Mouse (Mus musculus) forebrain, embryonic 15.5 days (tissue): ENCODE data around the gene Nlrc5. TPM values are rescaled to one million over a fixed set of nuclear protein-coding genes. Genes with fewer than 3 reads are reported as not detected.
A peak's percentile ranks its signal among the peaks of the same experiment; 100 is the strongest.

Experiments used
- ATAC-seq: fragments of 200-750 bp; cut with Nextera tagmentation; replicated peaks from 2 replicates; pipeline ENCODE4 v1.8.0; 2017; ENCODE audit warnings: mild to moderate bottlenecking, moderate TSS enrichment, moderate library complexity
- H3K27ac ChIP-seq: fragments of 300-500 bp; sonication (generic); replicated peaks from 2 replicates; pipeline ENCODE4 v1.5.1; 2015; ENCODE audit warnings: mild to moderate bottlenecking, inconsistent platforms
- H3K27me3 ChIP-seq: fragments of 300-500 bp; sonication (generic); 2 replicates; pipeline ENCODE4 v1.6.1; 2015; ENCODE audit warnings: inconsistent platforms
- H3K36me3 ChIP-seq: fragments of 300-500 bp; sonication (generic); 2 replicates; pipeline ENCODE4 v1.6.1; 2015; ENCODE audit warnings: mild to moderate bottlenecking, inconsistent platforms
- H3K4me1 ChIP-seq: fragments of 300-500 bp; sonication (generic); 2 replicates; pipeline ENCODE4 v1.6.1; 2015; ENCODE audit warnings: inconsistent platforms
- H3K4me2 ChIP-seq: fragments of 300-500 bp; sonication (generic); replicated peaks from 2 replicates; pipeline ENCODE4 v1.6.1; 2015; ENCODE audit warnings: mild to moderate bottlenecking, inconsistent platforms
- H3K4me3 ChIP-seq: fragments of 300-500 bp; sonication (generic); 2 replicates; pipeline ENCODE4 v1.5.1; 2015; ENCODE audit warnings: mild to moderate bottlenecking, inconsistent platforms
- H3K9ac ChIP-seq: fragments of 300-500 bp; sonication (generic); replicated peaks from 2 replicates; pipeline ENCODE4 v1.6.1; 2015; ENCODE audit warnings: mild to moderate bottlenecking, inconsistent platforms
- H3K9me3 ChIP-seq: fragments of 300-500 bp; sonication (generic); 2 replicates; pipeline ENCODE4 v1.6.1; 2016; ENCODE audit warnings: inconsistent platforms
- WGBS: fragments of 180-500 bp; shearing (Covaris S2); methylation state at CpG from one replicate; pipeline ENCODE4 v1.1.7; 2015; ENCODE audit warnings: mixed read lengths; 5-methylcytosine and 5-hydroxymethylcytosine counted together
- polyA plus RNA-seq: library from polyadenylated mRNA; unstranded; fragments of >200 nt; fragmentation: Nextera tagmentation; extraction: Ambion mirVana; gene quantifications from 2 replicates; pipeline ENCODE4 v1.2.1, GENCODE M21; 2015

Gene Nlrc5
- polyA plus RNA-seq, 1 experiment from 2014 or later = 0.22 TPM

- Histone ChIP-seq H3K27me3 (no peaks in the 10 kb centered on the region), H3K4me1 (no peaks in the 10 kb centered on the region), H3K9ac (no peak overlapping the region), H3K4me3 (no peak overlapping the region), H3K9me3 (no peaks in the 10 kb centered on the region), H3K36me3 (no peaks in the 10 kb centered on the region), H3K4me2 (no peak overlapping the region), H3K27ac (no peak overlapping the region)
- WGBS = 88% methylated on average over 7 of the region's 7 CpGs
- no peak for ATAC-seq
Measured at GRCm38 (mm10) chr8:94476846-94477245, 42.7 kb downstream of the Nlrc5 start.

DNA sequence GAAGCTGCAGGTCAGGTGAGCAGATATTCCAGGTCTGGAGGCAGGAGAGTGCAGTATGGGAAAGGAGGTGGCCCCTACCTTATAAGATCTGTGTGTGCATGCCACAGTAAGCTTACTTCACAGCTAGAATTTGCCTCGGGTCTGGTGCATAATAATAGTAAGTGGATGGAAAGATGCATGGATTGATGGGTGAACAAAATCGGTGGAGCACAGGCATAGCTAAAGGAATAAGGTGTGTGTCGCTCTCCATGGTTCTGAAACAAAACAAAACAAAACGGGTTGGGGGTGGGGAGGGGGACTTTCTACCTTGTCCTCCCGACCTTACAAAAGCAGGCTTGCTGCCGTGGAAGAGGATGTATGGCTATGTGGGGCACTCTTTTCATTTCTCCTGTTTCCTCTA is 47.9 kb downstream of the Nlrc5 start:
- Histone ChIP-seq H3K27ac (no peak overlapping the region), H3K4me2 (no peak overlapping the region), H3K4me3 (no peak overlapping the region), H3K27me3 (0 out of 2 replicates have a peak, but pooled peaks cover 6% of the 10 kb centered on the region), H3K9ac (no peak overlapping the region), H3K9me3 (no peaks in the 10 kb centered on the region), H3K4me1 (no peaks in the 10 kb centered on the region), H3K36me3 (no peaks in the 10 kb centered on the region)
- 6% methylated on average over 6 of the region's 6 CpGs for WGBS
- ATAC-seq = no peak

GRCm38 (mm10) chr8:94485288-94485687 is 51.1 kb downstream of the Nlrc5 start:
- WGBS = 73% methylated on average over 3 of the region's 3 CpGs
- no peaks in the 10 kb centered on the region for H3K36me3 ChIP-seq

GRCm38 (mm10) chr8:94485882-94486281 is 51.7 kb downstream of the Nlrc5 start:
- no peak overlapping the region for H3K4me2 ChIP-seq
- no peak for ATAC-seq
- H3K27ac ChIP-seq = no peak overlapping the region
- no peaks in the 10 kb centered on the region for H3K9me3 ChIP-seq
- WGBS = 17% methylated on average over 2 of the region's 2 CpGs
- H3K4me3 ChIP-seq = no peak overlapping the region
- no peak overlapping the region for H3K9ac ChIP-seq
- H3K36me3 ChIP-seq = no peaks in the 10 kb centered on the region
- H3K4me1 ChIP-seq = no peaks in the 10 kb centered on the region
- 0 out of 2 replicates have a peak, but pooled peaks cover 6% of the 10 kb centered on the region for H3K27me3 ChIP-seq

More at GRCm38 (mm10) chr8:94485288-94485687, 51.1 kb downstream of the Nlrc5 start:
- Histone ChIP-seq H3K4me3 (no peak overlapping the region), H3K4me1 (no peaks in the 10 kb centered on the region), H3K9ac (no peak overlapping the region), H3K9me3 (no peaks in the 10 kb centered on the region), H3K4me2 (no peak overlapping the region), H3K27me3 (0 out of 2 replicates have a peak, but pooled peaks cover 6% of the 10 kb centered on the region), H3K27ac (no peak overlapping the region)
- ATAC-seq = no peak

DNA sequence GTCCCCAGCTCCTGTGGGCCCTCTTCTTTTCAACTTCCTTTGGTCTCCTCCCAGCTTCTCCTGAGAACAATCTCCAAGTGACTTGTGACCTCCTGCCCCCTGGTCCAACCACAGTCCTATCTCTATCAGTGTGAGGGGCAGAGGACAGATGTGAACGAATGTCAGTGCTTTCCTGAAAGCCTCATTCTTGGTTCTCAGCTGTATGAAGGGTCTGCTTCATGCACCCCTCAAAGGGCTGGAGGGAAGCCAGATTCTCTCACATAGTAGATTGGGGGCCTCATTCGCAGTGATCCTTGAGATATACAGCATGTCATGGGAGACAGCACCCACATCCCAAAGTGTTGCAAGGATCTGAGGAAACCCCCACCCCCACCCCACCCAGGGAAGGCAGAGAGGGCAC is 53.9 kb downstream of the Nlrc5 start:
- H3K4me3 ChIP-seq = no peak overlapping the region
- WGBS = 78% methylated on average over 2 of the region's 2 CpGs
- no peaks in the 10 kb centered on the region for H3K9me3 ChIP-seq
- no peaks in the 10 kb centered on the region for H3K27me3 ChIP-seq
- H3K4me1 ChIP-seq = peaks cover 6% of the 10 kb centered on the region; the same call in 1 of the 2 replicates
- no peaks in the 10 kb centered on the region for H3K36me3 ChIP-seq
- H3K27ac ChIP-seq = no peak overlapping the region
- ATAC-seq = no peak
- no peak overlapping the region for H3K4me2 ChIP-seq
- H3K9ac ChIP-seq = no peak overlapping the region

- no peaks in the 10 kb centered on the region for H3K9me3 ChIP-seq
- no peak overlapping the region for H3K27ac ChIP-seq
- H3K36me3 ChIP-seq = no peaks in the 10 kb centered on the region
- no peaks in the 10 kb centered on the region for H3K27me3 ChIP-seq
- 77% methylated on average over 4 of the region's 4 CpGs for WGBS
- ATAC-seq = no peak
- peaks cover 6% of the 10 kb centered on the region; the same call in 1 of the 2 replicates for H3K4me1 ChIP-seq
- no peak overlapping the region for H3K9ac ChIP-seq
- H3K4me3 ChIP-seq = no peak overlapping the region
- no peak overlapping the region for H3K4me2 ChIP-seq
Measured at GRCm38 (mm10) chr8:94489809-94490483, 55.8 kb downstream of the Nlrc5 start.

GRCm38 (mm10) chr8:94492021-94492681 is 58.0 kb downstream of the Nlrc5 start:
- Histone ChIP-seq H3K27me3 (no peaks in the 10 kb centered on the region), H3K4me3 (peak overlapping the region; percentile 34), H3K4me2 (peak overlapping the region; percentile 70), H3K4me1 (peaks cover 6% of the 10 kb centered on the region; the same call in 1 of the 2 replicates), H3K9me3 (no peaks in the 10 kb centered on the region), H3K9ac (peak overlapping the region; percentile 43), H3K27ac (peak overlapping the region; percentile 25; the same call in 1 of the 2 replicates), H3K36me3 (no peaks in the 10 kb centered on the region)
- 4% methylated on average over 15 of the region's 15 CpGs for WGBS
- ATAC-seq = peak; percentile 91

- no peak for ATAC-seq
- no peaks in the 10 kb centered on the region for H3K9me3 ChIP-seq
- 21% methylated on average over 1 of the region's 1 CpGs for WGBS
- H3K36me3 ChIP-seq = no peaks in the 10 kb centered on the region
- no peaks in the 10 kb centered on the region for H3K27me3 ChIP-seq
- H3K4me2 ChIP-seq = no peak overlapping the region
- H3K9ac ChIP-seq = no peak overlapping the region
- H3K4me1 ChIP-seq = peaks cover 6% of the 10 kb centered on the region; the same call in 1 of the 2 replicates
- no peak overlapping the region for H3K27ac ChIP-seq
- H3K4me3 ChIP-seq = no peak overlapping the region
Measured at GRCm38 (mm10) chr8:94493240-94493639, 59.1 kb downstream of the Nlrc5 start.

GRCm38 (mm10) chr8:94515430-94516208 is 81.5 kb downstream of the Nlrc5 start:
- H3K4me2 ChIP-seq = no peak overlapping the region
- H3K4me3 ChIP-seq = no peak overlapping the region
- no peaks in the 10 kb centered on the region for H3K4me1 ChIP-seq
- no peak overlapping the region for H3K27ac ChIP-seq
- no peaks in the 10 kb centered on the region for H3K9me3 ChIP-seq
- no peaks in the 10 kb centered on the region for H3K36me3 ChIP-seq
- WGBS = 57% methylated on average over 5 of the region's 5 CpGs
- H3K9ac ChIP-seq = no peak overlapping the region
- ATAC-seq = no peak
- no peaks in the 10 kb centered on the region for H3K27me3 ChIP-seq

- no peaks in the 10 kb centered on the region for H3K36me3 ChIP-seq
- no peak for ATAC-seq
- H3K27ac ChIP-seq = no peak overlapping the region
- H3K4me3 ChIP-seq = no peak overlapping the region
- H3K4me2 ChIP-seq = no peak overlapping the region
- H3K27me3 ChIP-seq = no peaks in the 10 kb centered on the region
- H3K9ac ChIP-seq = no peak overlapping the region
- H3K4me1 ChIP-seq = no peaks in the 10 kb centered on the region
- H3K9me3 ChIP-seq = no peaks in the 10 kb centered on the region
- 24% methylated on average over 1 of the region's 1 CpGs for WGBS
Measured at GRCm38 (mm10) chr8:94516209-94516593, 82.0 kb downstream of the Nlrc5 start.

DNA sequence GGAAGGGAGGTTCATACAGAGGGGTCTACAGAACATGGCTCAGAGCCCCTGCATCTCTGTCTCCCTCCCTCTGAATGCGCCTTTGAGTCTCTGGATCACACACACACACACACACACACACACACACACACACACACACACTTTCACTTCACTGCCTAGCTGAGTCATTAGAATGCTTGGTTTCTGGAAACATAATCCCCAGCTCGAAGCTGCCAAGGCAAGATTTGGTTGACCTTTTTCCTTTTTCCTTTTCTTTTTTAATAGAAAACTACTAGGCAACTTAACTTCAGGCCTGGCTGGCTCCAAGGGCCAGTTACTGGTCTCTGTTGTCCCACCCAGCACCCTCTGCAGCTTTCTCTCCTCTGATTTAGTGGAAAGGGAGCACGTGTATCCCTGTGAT is 82.6 kb downstream of the Nlrc5 start:
- H3K4me3 ChIP-seq = no peak overlapping the region
- no peak overlapping the region for H3K4me2 ChIP-seq
- WGBS = 55% methylated on average over 3 of the region's 3 CpGs
- no peaks in the 10 kb centered on the region for H3K4me1 ChIP-seq
- no peaks in the 10 kb centered on the region for H3K9me3 ChIP-seq
- no peak overlapping the region for H3K9ac ChIP-seq
- H3K27me3 ChIP-seq = no peaks in the 10 kb centered on the region
- H3K36me3 ChIP-seq = no peaks in the 10 kb centered on the region
- H3K27ac ChIP-seq = no peak overlapping the region
- no peak for ATAC-seq

- Histone ChIP-seq H3K27me3 (no peaks in the 10 kb centered on the region), H3K9me3 (no peaks in the 10 kb centered on the region), H3K27ac (no peak overlapping the region), H3K4me1 (no peaks in the 10 kb centered on the region), H3K36me3 (no peaks in the 10 kb centered on the region), H3K4me3 (no peak overlapping the region), H3K4me2 (no peak overlapping the region), H3K9ac (no peak overlapping the region)
- 68% methylated on average over 10 of the region's 10 CpGs for WGBS
- ATAC-seq = no peak
Measured at GRCm38 (mm10) chr8:94518331-94518730, 84.2 kb downstream of the Nlrc5 start.
